Mouse (Mus musculus) intestine, embryonic 16.5 days (tissue): ENCODE measurements around the gene Mettl22. TPM values are rescaled to one million over a fixed set of nuclear protein-coding genes. Genes with fewer than 3 reads are reported as not detected.
A peak's percentile ranks its signal among the peaks of the same experiment; 100 is the strongest.

Experiments used
- ATAC-seq: fragments of 200-750 bp; cut with Nextera tagmentation; 2 replicates; pipeline ENCODE4 v1.8.0; 2017; ENCODE audit warnings: moderate TSS enrichment, moderate library complexity
- H3K27ac ChIP-seq: fragments of 300-500 bp; sonication (generic); 2 replicates; pipeline ENCODE4 v1.5.1; 2014; ENCODE audit warnings: mild to moderate bottlenecking, low read length
- H3K27me3 ChIP-seq: fragments of 300-500 bp; sonication (generic); replicated peaks from 2 replicates; pipeline ENCODE4 v1.6.1; 2014; ENCODE audit warnings: low read length, control low read depth, mixed read lengths; ENCODE audit not compliant: control insufficient read depth, insufficient read depth
- H3K36me3 ChIP-seq: fragments of 300-500 bp; sonication (generic); 2 replicates; pipeline ENCODE4 v1.6.1; 2014; ENCODE audit warnings: low read length, control low read depth; ENCODE audit not compliant: control insufficient read depth, insufficient read depth
- H3K4me1 ChIP-seq: fragments of 300-500 bp; sonication (generic); 2 replicates; pipeline ENCODE4 v1.6.1; 2014; ENCODE audit warnings: low read length, control low read depth, mixed read lengths; ENCODE audit not compliant: control insufficient read depth, insufficient read depth
- H3K4me2 ChIP-seq: fragments of 300-500 bp; sonication (generic); 2 replicates; pipeline ENCODE4 v1.6.1; 2014; ENCODE audit warnings: low read depth, low read length, control low read depth
- H3K4me3 ChIP-seq: fragments of 300-500 bp; sonication (generic); 2 replicates; pipeline ENCODE4 v1.5.1; 2014; ENCODE audit warnings: mild to moderate bottlenecking, low read length
- H3K9ac ChIP-seq: fragments of 300-500 bp; sonication (generic); 2 replicates; pipeline ENCODE4 v1.6.1; 2014; ENCODE audit warnings: low read depth, low read length
- H3K9me3 ChIP-seq: fragments of 300-500 bp; sonication (generic); 2 replicates; pipeline ENCODE4 v1.6.1; 2016; ENCODE audit warnings: low read length, control low read depth; ENCODE audit not compliant: control insufficient read depth
- WGBS: fragments of 180-500 bp; shearing (Covaris S2); extraction: QIAGEN DNeasy Blood & Tissue Kit; methylation state at CpG from one replicate; pipeline ENCODE4 v1.1.7; 2014; 5-methylcytosine and 5-hydroxymethylcytosine counted together
- polyA plus RNA-seq: library from polyadenylated mRNA; unstranded; fragments of >200 nt; fragmentation: Nextera tagmentation; extraction: Ambion mirVana; gene quantifications from 2 replicates; pipeline ENCODE4 v1.2.1, GENCODE M21; 2015

The Mettl22 gene
- polyA plus RNA-seq, 1 experiment from 2014 or later, result 13.8 TPM

DNA sequence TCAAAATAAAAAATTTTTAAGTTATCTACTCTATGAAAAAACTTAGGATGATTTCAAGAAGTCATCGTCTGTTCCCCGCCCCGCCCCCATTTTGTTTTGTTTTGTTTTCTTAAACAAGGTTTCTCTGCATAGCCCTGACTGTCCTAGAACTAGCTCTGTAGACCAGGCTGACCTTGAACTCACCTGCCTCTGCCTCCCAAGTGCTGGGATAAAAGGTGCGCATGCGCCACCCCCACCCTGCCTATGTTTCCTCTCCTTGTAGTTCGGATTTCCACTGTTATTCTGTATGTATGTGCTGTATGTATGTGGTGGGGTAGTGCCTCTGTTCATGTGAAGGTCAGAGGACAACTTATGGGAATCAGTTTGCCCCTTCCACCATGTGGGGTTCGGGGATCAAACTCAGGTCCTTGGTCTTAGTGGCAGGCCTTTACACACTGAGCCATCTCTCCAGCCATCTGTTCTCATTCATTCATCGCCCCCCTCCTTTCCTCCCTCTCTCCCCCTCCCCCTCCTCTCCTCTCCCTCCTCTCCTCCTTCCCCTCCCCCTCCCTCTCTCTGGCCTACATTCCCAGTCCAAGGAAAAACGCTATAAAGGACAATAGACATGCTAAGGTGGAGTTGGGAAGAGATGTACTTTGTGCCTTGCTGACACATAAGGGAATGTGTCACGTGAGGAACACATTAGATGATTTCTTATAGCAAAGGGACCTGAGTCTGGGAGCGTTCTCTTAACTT, 64.0 kb downstream of the Mettl22 start:
- Histone ChIP-seq H3K27me3 (no peaks in the 10 kb centered on the region), H3K36me3 (no peaks in the 10 kb centered on the region), H3K4me2 (no peak overlapping the region), H3K4me1 (peaks cover 5% of the 10 kb centered on the region; the same call in 1 of the 2 replicates), H3K4me3 (no peak overlapping the region), H3K27ac (peak overlapping the region; percentile 49; the same call in 1 of the 2 replicates), H3K9me3 (no peaks in the 10 kb centered on the region), H3K9ac (no peak overlapping the region)
- WGBS, result 85% methylated on average over 11 of the region's 11 CpGs
- ATAC-seq, result peak; percentile 32; the same call in 1 of the 2 replicates

DNA sequence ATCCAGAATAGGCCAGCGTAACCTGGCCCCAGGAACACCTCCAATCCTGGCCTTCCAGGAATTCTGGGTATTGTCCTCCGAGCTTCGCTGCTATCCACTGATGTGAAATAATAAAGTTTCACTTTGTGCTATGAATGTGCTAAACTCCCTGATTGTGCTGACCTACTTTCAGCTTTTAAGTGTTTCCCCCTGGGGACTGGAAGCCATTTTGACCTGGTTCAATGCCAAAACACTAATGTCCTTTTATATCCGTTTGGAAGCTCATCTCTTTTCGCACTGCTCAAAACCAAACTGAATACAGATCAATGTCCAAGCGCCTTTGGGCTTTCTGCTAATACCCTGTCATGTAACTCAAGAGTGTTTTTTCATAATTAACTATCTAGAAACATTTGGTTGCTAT, 64.8 kb downstream of the Mettl22 start:
- H3K4me2 ChIP-seq, result no peak overlapping the region
- WGBS, result 82% methylated on average over 6 of the region's 6 CpGs
- ATAC-seq, result peak; percentile 29; the same call in 1 of the 2 replicates

GRCm38 (mm10) chr16:8539150-8539865, 68.7 kb downstream of the Mettl22 start:
- Histone ChIP-seq H3K27ac (peak overlapping the region; percentile 21; the same call in 1 of the 2 replicates), H3K4me1 (peaks cover 5% of the 10 kb centered on the region; the same call in 1 of the 2 replicates), H3K4me3 (no peak overlapping the region), H3K9ac (no peak overlapping the region), H3K36me3 (no peaks in the 10 kb centered on the region), H3K9me3 (no peaks in the 10 kb centered on the region), H3K27me3 (no peaks in the 10 kb centered on the region), H3K4me2 (no peak overlapping the region)
- WGBS, result 34% methylated on average over 9 of the region's 9 CpGs
- ATAC-seq, result peak; percentile 39

More for the DNA sequence above, 64.8 kb downstream of the Mettl22 start:
- H3K9ac ChIP-seq, result no peak overlapping the region
- H3K36me3 ChIP-seq, result no peaks in the 10 kb centered on the region
- no peak overlapping the region for H3K27ac ChIP-seq
- no peak overlapping the region for H3K4me3 ChIP-seq
- no peaks in the 10 kb centered on the region for H3K9me3 ChIP-seq
- H3K27me3 ChIP-seq, result no peaks in the 10 kb centered on the region
- H3K4me1 ChIP-seq, result peaks cover 5% of the 10 kb centered on the region; the same call in 1 of the 2 replicates

Other genes starting within 250 kb of the Mettl22 start
- not detected in 2 replicates for gene Tmem114, start 45.7 kb upstream of the Mettl22 start, polyA plus RNA-seq
- 80.0 and 89.5 TPM in 2 replicates for gene Abat, start 42.6 kb downstream of the Mettl22 start, polyA plus RNA-seq
- gene Pmm2, start 166.9 kb downstream of the Mettl22 start, polyA plus RNA-seq, result 126 and 128 TPM in 2 replicates
- gene Tmem186, start 166.9 kb downstream of the Mettl22 start, polyA plus RNA-seq, result 23.9 and 24.2 TPM in 2 replicates
- 85.0 and 89.4 TPM in 2 replicates for gene Carhsp1, start 201.4 kb downstream of the Mettl22 start, polyA plus RNA-seq
- not detected in 2 replicates for gene Gm5767, start 210.0 kb downstream of the Mettl22 start, polyA plus RNA-seq